Mouse (Mus musculus) layer of hippocampus, adult 9-10 months (tissue): ENCODE measurements around the gene Yju2.

Experiments used
- DNase-seq: peaks from one replicate; pipeline ENCODE4 v3.0.0; 2022; ENCODE audit warnings: low spot score

Yju2 gene

GRCm38 (mm10) chr17:55960791-55961190 is 1.9 kb downstream of the Yju2 start:
- DNase-seq: no peak

GRCm38 (mm10) chr17:55961631-55962030 is 2.7 kb downstream of the Yju2 start:
- DNase-seq: no peak

- no peak for DNase-seq
Observed at GRCm38 (mm10) chr17:55963171-55963570, 4.3 kb downstream of the Yju2 start.

DNA sequence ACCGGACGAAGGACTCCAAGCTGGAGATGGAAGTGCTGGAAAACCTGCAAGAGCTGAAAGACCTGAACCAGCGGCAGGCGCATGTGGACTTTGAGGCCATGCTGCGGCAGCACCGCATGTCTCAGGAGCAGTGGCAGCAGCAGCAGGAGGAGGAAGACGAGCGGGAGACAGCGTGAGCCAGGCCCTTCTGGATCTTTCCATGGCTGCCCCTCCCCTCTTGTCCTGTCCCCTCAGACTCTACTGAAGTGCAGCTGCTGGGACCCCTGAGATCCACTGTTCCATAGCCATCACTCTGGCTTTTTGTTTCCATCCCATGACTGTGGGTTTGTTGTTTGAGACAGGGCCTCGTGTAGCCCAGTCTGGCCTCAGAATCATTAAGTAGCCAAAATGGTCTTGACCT is 5.6 kb downstream of the Yju2 start:
- no peak for DNase-seq

DNA sequence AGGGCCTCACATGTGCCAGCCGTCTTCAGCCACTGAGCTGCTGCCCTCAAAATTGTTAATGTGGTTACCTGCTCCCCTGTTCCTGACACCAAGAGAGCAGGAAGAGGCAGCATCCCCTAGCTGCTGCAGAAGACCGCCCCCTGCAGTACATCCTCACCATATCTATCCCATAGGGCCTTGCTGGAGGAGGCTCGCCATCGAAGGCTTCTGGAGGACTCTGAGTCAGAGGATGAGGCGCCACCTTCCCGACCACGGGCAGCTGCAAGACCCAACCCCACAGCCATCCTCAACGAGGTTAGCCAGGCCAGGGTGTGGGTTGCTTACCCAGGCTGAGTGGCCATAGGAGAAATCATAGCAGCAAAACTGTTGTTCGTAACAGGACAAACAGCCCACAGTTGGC is 6.1 kb downstream of the Yju2 start:
- no peak for DNase-seq

GRCm38 (mm10) chr17:55967186-55967585 is 8.3 kb downstream of the Yju2 start:
- DNase-seq: no peak

- DNase-seq: no peak
Observed at GRCm38 (mm10) chr17:55968210-55968609, 9.3 kb downstream of the Yju2 start.

GRCm38 (mm10) chr17:55969560-55969959 is 10.7 kb downstream of the Yju2 start:
- no peak for DNase-seq

DNA sequence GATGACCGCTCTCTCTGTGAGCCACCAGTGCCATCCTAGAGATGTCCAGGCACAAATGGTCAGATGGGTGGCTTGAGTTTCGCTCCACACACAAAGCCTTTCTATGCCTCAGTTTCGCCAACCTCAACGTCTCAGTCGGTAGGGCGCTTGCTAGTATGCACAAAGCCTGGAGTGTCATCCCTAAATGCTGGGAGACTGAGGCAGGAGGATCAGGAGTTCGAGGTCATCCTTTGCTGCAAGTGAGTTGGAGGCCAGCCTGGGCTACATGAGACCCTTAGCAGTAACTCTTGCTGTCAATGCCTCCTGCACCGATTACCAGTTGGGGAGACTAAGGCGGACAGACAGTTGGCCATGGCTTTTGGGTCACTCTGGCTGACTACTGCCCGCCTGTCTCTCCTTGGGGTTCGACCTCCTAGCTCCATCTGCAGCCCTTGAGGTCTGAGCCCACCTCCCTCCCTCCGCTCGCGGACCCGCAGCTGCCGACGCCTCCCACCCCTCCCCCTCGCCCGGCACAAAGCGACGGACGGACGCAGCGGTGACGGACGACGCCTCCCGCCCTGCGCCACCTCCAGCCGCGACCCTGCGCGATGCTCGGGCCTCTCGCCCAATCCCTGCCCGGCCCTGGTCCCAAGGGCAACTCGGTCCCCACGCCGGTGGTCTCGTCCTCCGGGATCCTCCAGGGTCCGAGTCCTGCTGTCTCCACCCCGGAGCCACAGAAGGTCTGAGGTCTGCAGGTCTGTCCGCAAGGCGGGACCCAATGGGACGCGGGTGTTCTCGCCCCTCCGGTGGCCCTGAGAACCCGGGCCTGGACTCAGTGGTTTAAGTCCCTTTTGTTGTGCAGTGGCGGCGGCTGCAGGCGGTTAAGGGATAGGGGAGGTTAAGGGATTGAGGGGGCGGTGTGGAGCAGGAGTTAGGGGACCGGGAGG is 11.3 kb downstream of the Yju2 start, which contains the start of gene Shd:
Gene Shd (plus strand): TSS at position 502 of the 926 bp plus-strand sequence.
- DNase-seq: no peak

GRCm38 (mm10) chr17:55971453-55971852 is 12.6 kb downstream of the Yju2 start:
- DNase-seq: no peak

DNA sequence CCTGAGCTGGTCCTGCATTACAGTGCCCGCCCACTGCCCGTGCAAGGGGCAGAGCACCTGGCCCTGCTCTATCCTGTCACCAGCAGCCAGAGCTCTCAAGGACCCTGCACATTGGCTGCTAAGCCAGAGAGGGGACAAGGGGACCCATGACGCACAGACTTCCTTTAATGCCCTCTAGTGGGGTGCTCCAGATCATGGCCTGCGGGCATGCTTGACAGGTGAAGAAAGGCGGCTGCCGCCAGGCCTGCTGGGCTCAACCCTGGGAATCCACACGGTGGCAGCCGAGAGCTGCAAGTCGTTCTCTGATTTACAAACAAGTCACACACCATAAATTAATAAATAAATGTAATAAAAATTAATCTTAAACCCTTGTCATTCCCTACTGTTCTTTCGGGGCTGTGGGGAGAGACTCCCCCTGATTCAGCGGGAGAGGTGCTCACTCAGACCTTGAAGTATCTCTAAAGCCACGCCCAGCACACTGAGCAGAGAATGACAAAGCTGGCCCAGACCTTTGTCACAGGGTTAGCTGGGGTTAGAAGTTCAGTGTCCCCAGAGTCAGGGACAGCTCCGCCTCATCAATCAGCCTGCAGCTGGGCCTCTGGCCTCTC is 17.5 kb downstream of the Yju2 start:
- DNase-seq: no peak

GRCm38 (mm10) chr17:55977301-55977700 is 18.4 kb downstream of the Yju2 start:
- no peak for DNase-seq

GRCm38 (mm10) chr17:55986030-55986961 is 27.4 kb downstream of the Yju2 start, which contains the start of gene Fsd1:
TSS of gene Fsd1 (plus strand) at chr17:55986509.
- DNase-seq: no peak

DNA sequence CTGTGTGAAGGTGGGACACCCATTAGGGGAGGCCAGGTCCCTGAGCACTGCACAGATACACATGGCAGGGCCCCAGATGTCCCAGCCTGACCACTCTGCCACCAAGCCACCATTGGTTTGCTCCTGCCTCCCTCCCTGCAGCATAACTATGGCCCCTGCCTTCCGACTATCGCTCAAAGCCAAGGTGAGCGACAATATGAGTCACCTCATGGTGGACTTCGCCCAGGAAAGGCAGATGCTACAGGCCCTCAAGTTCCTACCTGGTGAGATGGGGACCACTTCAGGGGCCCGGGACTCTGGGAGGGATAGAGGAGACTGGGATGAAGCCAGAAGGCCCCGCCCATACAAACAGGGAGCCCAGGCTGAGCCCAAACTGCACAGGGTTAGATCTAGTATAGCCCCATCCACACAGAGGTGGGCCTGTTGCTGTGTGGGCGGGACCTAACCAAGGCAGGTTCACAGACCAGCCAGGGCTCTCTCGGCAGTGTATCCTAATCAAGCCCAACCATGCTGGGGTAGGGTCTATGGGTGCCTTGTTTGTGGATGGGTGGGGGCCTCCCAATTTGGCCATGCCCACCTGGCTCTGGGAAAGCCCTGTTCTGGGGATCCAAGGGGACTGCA is 31.5 kb downstream of the Yju2 start:
- no peak for DNase-seq

- DNase-seq: no peak
Observed at GRCm38 (mm10) chr17:55996007-55996406, 37.1 kb downstream of the Yju2 start.

- DNase-seq: no peak
Observed at GRCm38 (mm10) chr17:55999794-56000499, 41.0 kb downstream of the Yju2 start.

GRCm38 (mm10) chr17:56003000-56003399 is 44.1 kb downstream of the Yju2 start:
- DNase-seq: no peak

DNA sequence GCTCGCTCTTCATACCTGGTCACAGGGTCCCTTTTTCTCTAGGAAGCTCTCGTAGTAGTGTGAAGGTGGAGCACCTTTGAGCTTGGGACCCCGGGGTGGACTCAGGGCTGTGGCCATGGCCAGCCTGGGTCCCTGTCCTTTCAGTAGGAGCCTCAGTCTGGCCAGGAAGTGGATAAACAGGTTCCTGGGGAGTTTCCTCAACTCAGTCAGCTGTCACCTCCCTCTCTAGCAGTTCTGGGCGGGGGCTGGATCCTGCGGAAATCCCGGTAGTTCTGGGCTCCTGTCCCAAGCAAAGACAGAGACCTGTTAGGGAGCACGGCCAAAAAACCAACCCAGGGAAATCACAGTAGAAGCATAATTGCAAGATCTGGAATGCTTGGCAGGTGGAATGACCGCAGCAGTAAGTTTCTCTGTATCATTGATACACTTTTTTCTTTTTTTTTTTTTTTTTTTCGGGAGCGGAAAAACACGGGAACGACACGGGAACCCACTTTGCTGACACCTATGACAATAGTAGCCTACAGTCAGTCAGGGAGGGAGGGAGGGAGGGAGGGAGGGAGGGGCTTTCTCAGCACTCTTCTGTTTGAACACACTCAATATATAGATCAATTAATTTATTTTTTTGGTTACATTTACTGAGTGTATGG is 46.6 kb downstream of the Yju2 start, which contains the start of the genes Stap2 and Mpnd:
Gene Stap2 (minus strand): TSS at position 170 of the 647 bp plus-strand sequence.
Gene Mpnd (plus strand): TSS at position 297 of the 647 bp plus-strand sequence.
- no peak for DNase-seq

- DNase-seq: no peak
Observed at GRCm38 (mm10) chr17:56006956-56007355, 48.1 kb downstream of the Yju2 start.
